Mouse (Mus musculus) ES-Bruce4 (cell line): ENCODE results near the gene Fn3krp.

Experiments used
- CTCF ChIP-seq: IDR thresholded peaks from one replicate; pipeline ENCODE4 v1.8.1; 2011; ENCODE audit warnings: low read depth, low read length
- POLR2A ChIP-seq: IDR thresholded peaks from one replicate; pipeline ENCODE4 v1.8.1; 2011; ENCODE audit warnings: low read length; ENCODE audit not compliant: insufficient read depth

- no peak for TF ChIP-seq POLR2A
- no peak for TF ChIP-seq CTCF
Measured at GRCm38 (mm10) chr11:121407366-121408155, 13.6 kb upstream of the Fn3krp start.
